Mouse (Mus musculus): Measurements from ENCODE around the gene Cacnb2.

GRCm38 (mm10) chr2:15027816-15028215 lies 424.9 kb downstream of the Cacnb2 start:
- TF ChIP-seq CTCF (conservative IDR thresholded peaks at IDR 0.05; ENCODE audit: low read length) (no peak), POU5F1 (IDR thresholded peaks at IDR 0.05; ENCODE audit: borderline replicate concordance, low read length) (no peak), NANOG (IDR thresholded peaks at IDR 0.05; ENCODE audit: borderline replicate concordance, low read length) (no peak)

All from E14TG2a.4 (cell line).